Mouse (Mus musculus) G1E (cell line): ENCODE results near the gene Csnk2b.

Experiments used
- CTCF ChIP-seq: IDR thresholded peaks from 2 replicates; pipeline ENCODE4 v1.5.1; 2012; ENCODE audit warnings: low read depth, low read length, inconsistent platforms, mixed read lengths
- GATA1 ChIP-seq: IDR thresholded peaks from 2 replicates; pipeline ENCODE4 v1.6.1; 2012; ENCODE audit warnings: borderline replicate concordance, low read length, inconsistent platforms, mixed read lengths
- TAL1 ChIP-seq: conservative IDR thresholded peaks from 2 replicates; pipeline ENCODE4 v1.6.1; 2012; ENCODE audit warnings: low read depth, low read length, inconsistent platforms, mixed read lengths

- TF ChIP-seq CTCF (no peak), GATA1 (no peak), TAL1 (no peak)
These were observed 31.2 kb upstream of the Csnk2b start for GRCm38 (mm10) chr17:35153077-35153476.
